Mouse (Mus musculus) lung, postnatal 36 days (tissue): ENCODE results near the gene Llcfc1.

ENCODE experiments used
- DNase-seq: peaks from one replicate; pipeline ENCODE4 v3.0.0; 2022; ENCODE audit warnings: mixed read lengths

Gene Llcfc1

DNA sequence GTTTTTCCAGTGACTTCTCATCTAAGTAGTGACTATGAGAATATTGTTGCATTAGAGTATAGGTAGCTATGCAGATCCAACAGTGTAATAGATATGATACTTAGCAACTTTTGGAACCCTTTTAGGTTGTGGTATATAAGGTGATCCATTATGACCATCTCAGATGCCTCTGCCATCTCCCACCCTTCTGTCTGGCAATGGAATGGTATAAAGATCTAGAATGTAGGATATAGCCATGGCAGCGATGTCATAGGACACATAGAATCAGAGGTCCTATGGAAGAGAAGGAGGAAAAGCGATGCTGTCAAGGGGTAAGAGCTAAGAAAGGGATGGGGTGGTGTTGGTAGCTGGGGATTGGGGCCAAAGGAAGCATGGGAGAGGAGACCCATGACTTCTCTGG, at the start of gene Llcfc1:
Llcfc1 (plus strand) TSS at position 301 of the 400 bp plus-strand sequence.
- DNase-seq: no peak

DNA sequence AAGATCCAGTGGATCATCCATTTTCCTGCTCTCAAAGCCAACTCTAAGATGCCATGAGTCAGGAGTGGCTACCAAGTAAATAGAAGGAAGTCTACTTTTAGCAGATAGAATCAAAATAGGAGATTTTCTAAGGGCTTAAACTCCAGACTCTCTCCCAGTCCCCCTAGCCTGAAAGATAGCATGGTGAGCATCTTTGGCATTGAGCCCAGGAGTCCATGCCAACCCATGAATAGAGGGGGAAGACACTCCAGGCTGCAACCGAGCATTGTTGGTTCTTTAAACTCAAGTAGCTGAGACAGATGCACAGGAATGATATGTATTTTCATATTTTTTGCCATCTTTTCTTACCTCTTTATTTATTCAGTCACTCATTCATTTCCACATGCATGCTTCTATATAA, 49.0 kb upstream of the Llcfc1 start:
- DNase-seq: no peak

DNA sequence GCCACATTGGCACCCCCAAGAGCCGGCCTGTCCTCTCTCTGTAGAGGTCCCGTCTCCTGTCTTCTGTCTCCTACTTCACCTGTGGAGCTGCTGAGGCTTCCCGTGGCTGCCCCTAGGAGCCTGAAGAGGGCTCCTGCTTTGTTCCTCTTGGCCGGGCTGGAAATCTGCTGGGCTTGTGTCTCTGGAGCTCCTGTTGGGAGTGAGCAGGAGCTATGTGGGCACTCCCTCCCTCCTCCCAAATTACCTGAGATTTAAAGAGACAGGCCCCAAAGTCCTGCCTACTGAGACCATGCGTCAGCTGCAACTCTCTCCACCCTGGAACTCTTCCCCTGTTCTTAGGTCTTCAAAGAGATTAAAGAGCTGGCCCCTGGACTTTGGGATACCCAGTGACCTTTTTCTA, 48.1 kb upstream of the Llcfc1 start, which contains the start of gene Trpv6:
Trpv6 (minus strand) TSS at position 228 of the 400 bp plus-strand sequence.
- DNase-seq: peak; percentile 35

DNA sequence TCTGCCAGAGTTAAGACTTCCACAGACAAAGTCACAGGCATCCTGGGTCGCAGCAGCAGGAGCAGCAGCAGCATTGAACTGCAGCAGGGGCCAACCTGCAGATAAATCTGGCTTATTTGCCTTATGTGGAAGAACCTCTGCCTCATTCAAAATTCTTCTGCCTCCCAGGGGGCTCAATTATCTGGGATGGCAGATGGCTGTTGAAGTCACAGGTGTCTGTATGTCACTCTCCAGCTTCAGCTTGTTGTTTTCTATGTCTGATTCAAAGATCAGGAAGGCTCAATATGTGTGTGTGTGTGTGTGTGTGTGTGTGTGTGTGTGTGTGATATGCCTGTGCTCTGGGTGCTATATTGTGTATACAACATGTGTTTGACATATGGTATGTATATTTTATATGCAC, 46.8 kb upstream of the Llcfc1 start:
- DNase-seq: no peak

DNA sequence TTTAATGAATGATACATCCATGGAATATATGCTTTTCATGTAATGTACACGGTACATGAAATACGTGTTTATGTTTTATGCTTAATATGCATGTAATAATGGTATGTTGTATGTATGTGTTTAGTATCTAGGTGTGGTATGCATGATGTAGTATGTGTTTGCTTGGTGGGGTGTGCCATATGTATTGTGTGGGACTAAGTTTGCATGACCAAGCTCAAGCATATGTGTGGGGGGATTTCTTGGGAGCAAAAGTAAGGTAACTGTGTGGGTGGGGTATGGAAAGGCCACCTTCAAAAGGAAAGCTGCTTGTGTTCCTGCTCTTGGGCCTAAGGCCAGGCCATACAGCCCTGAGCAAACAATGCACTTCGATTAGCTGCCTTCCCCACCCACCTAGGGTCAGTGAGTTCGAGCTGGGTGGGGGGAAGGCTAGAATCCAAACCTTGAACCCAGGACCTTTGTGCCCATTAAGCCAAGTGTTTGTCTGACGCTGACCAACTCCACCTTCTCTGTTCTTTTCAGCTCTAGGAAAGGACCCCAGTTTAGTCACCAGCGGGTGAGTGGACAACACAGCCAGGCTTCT, 46.2 kb upstream of the Llcfc1 start:
- no peak for DNase-seq

DNA sequence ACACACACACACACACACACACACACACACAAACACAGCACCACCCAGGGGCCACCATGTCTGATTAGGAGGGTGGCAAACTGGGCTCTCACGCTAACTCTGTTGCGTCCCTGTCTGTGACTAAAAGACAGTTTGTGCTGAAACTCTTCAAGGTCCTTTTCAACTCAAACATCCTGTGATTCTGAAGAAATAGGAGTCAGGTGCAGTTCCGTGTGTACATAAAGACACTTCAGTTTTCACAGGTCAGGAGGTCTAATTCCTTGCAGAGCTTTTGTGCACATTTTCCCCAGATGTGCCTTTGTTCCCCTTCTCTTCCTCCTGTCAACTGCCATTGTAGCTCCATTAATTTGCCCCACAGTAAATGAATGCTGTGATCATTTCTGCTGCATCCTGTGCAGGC, 43.8 kb upstream of the Llcfc1 start:
- peak; percentile 14 for DNase-seq

DNA sequence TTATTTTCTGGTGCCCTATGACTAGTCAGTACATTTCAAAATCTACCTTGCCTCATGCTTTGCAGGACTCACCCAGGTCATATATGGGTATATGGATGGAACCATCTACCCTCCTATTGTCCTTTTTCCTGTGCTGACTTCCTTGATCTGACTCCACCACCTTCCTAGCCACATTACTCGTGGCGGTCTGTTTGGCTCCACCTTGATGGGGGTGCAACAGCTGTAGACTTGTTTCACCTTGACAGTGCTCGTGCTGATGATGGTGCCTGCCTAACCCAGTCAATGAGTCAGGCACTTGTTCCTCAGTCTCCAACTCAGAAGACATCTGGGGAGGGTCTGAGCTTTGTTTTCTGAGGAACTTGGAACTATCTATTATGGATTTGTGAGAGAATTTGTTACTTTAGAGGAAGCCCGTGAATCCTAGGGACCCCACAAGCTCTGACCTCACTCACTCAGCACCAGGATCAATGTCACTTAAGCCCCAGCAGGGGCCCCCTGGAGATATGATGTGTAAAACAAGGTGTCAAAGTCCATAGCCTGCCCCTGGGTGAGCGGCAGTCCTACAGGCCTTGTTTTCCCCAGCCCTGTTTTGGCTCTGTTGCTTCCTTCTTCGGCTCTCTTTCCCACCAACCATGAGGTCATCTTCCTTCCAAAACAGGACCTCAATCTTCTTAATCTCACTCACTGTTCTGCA, 42.9 kb upstream of the Llcfc1 start:
- no peak for DNase-seq

DNA sequence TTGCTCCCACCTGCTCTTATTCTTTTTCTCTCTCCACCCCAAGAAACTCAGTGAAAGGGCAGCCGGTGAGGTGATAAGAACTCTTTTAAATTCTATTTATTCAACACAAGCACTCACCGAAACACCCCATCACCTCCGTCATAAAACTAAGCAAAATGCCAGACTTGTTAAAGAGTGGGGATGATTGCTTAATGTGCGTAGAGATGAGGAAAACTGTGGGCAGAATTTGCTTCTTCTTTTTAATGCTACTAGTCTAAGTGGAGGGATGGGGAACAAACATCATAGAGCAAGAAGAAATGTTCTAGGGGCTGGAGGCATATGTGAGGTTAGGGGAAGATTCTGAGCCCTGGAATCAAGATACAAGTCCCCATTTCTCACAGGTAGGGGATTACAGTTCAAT, 41.5 kb upstream of the Llcfc1 start:
- DNase-seq: no peak

DNA sequence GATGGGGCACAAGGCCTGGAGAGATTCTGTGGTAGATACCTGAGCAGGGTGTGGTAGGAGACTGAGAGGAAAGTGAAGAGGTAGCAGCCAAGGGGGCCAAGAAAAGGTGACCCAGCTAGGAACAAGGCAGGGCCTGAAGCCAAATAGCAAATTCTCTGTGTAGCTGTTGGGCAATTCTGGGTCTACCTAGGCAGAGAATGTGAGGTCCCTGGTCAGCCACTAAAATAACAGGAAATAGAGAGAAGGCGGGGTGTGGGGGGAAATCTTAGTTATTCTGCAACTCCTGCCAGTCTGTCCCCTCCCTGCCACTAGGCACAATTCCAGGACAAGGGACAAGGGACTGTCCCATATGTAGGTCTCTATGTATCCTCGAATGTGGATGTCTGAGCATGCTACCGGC, 41.0 kb upstream of the Llcfc1 start:
- DNase-seq: peak; percentile 78

DNA sequence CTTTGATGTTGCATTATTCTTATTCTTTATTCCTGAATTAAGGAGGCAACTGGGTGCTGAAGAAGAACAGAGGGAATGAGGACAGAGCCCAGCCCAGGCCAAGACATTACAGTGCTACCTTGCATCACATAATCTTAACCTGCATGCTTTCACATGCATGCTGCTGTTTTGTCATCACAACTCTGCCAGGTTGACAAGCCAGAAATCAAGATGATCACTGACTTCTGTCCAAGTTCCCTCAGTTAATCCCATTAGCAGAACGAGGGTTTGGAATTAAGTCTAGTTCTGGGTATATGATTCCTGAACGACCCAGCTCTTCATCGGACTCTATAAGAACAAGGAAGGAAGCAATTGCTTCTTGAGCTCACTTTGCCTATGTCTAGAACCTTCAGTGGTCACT, 38.0 kb upstream of the Llcfc1 start:
- DNase-seq: no peak

DNA sequence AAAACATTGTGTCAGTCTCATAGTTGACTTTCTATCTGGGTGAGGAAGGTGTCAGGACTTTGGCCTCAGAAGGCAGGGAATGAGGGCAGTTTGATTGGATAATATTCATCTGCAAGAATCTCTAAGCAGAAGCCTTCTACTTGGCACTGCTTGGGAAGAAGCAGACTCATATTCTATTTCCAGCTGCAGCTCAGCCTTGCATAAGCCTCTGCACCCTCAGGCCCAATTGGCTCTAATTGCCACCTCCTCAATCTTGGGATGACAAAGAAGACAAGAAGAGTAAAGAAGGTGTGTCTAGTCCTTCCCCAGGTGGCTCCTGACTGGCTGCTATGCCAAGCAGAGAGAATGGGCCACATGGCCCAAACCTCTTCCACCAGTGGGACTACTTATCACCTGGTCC, 37.6 kb upstream of the Llcfc1 start:
- no peak for DNase-seq

DNA sequence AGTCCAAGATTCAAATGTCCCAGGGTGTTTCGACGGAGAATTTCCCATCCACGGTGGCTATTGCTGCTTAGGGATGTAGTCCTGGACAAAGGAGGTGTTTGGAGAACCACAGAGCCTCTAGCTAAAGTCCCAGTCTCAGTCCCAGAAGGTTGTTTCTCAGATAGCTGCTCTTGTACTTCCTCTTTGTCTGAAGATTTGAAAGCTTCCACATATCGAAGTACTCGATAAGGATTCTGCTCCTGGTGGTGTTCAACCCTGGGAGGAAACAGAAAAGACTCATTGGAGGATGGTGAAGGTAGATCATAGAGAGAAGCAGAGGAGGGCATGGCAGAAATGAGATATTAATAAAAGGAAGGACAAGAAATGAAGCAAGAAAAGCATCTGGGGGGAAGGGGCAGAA, 31.1 kb upstream of the Llcfc1 start:
- no peak for DNase-seq

DNA sequence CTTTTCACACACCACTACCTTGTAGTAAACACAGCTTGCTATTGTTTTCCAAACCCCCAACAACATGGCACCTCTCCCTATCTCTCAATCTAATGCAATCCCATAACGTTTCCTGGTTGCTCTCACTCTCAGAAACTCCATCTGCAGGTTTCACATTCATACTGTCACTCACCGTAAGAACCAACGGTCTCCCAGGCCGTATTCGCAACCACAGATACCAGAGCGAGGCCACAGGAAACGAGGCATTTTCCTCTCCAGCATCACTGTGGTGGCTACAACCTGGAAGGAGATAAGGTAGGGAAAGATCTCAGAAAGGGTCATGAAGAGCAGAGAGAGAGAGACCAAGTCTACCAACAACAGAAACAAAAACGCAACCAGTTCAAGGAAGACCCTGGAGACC, 29.6 kb upstream of the Llcfc1 start:
- DNase-seq: no peak

DNA sequence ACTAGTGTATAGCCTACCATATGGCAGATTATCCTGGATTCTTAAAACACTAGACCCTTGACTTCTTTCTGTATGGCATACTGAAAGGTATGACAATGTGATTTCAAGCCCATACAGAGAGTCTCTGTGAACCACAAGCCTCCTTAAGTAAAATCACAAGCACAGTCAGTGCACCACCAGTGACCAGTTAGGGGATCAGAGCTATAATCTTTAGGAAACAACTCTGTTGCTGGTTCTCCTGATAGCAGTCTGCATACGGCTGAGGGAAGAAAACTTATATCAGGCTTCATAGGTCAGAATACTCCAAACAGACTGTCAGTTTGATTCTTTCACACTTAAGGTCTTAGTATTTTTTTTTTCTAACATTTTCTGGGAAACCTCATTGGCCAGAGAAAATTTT, 25.7 kb upstream of the Llcfc1 start:
- DNase-seq: no peak

DNA sequence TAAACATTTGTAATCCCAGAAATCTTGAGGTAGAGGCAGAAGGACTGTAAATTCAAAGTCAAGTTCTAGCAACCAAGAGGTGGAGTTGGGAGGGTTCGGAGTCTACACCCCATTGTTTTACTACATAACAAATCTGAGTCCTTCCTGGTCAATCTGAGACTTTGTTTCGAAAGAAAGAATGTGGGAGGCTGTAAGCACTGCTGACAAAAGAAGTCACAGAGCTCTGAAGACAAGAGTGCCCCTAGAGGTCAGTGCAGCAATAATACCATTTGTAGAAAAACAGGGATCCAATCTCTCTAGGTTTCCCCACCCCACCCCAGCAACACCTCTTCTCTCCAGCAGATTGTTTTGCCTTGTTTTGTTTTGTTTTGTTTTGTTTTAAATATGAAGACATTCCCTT, 21.9 kb upstream of the Llcfc1 start:
- peak; percentile 53 for DNase-seq

DNA sequence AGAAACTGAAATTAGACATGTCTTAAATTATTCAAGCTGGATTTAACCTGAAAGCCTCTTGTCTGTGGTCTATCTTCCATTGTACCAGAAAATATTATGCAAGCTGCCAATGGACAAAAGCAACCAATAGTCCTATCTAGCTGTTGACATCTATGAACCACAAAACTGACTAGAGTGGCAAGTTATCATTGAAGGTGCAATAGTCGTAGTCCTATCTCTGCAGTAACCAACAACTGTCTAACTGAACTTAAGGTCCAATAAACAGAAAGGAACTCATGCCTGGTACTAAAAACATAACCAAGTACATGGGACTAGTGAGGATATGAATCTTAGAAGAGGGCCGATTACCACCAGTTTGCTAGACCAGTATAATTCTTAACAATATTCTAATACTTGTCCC, 7.7 kb upstream of the Llcfc1 start:
- no peak for DNase-seq

DNA sequence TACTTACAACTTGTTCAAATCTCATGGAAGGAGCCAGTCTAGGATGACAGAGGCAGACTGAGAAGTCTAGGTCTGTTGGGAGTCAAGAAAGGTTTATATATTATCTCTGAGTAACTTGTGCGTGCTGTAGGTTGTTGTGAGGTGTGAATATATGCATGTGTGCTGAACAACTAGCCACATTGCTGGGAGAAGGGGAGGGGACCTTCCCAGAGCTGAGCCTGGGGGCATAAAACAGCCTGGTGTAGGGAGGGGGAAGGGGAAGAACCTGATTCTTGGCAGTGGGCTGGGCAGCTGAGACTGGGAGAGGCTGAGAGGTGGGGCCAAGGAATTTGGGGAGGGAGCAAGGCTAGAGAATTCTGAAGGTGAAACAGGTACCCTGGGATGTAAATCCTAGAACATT, 3.6 kb upstream of the Llcfc1 start, which contains the start of gene Trpv5:
Trpv5 (minus strand) TSS at position 101 of the 400 bp plus-strand sequence.
- DNase-seq: no peak

DNA sequence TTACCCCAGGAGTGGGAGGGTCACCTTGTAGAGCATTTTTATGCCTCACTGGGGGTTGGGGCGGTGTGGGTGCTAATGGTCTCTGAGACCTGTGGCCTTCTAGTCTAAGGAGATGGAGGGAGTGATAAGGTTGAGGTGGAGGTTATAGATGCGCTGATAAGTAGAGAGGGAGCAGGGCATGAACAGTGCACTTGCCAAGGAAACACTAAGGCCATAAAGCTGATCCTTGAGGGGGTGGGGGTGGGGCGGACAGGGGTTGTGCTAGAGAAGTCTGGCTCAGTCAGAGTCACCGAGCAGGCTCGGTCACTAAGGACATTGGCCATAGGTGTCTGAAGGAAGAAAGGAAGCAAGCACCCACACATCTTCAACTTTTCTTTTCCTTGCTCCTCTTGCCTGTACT, 2.6 kb upstream of the Llcfc1 start:
- DNase-seq: no peak

DNA sequence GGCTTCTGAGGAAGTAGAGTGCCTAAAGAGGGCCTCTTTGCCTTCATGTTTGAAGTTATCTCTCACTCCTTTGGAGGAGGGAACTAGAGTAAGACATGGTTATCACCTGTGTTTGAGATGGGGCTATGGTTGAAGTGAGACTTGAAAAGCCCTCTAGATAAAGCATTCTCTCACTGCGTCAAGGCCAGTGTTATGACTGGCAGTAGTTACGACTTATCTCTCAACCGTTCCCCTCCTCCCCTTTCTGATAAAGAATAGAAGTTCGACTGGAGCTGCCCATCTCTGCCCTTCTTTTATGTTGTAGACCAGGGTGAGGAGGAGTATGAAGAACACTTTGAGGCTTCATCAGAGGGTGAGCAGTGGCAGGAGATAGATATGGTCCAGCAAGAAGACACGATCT, 680 bp downstream of the Llcfc1 start:
- DNase-seq: no peak

DNA sequence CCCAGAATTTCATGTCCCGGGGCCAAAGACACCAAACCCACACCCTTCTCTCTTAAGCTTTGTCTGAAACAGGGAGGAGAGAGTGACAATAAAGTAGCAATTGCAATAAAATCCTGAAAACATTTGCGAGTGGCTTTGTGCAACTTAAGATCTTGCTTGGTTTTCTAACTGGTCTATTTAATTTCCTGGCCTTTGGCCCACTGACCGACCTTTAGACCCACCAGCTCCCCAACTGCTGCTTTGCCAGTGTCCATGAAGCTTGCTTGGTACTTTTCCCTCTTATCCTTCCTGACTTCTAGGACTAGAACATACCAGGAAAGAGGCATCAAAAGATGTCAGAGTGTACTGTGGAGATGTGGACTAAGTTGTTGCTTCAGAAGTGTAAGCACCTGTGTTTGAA, 1.4 kb downstream of the Llcfc1 start:
- DNase-seq: no peak

DNA sequence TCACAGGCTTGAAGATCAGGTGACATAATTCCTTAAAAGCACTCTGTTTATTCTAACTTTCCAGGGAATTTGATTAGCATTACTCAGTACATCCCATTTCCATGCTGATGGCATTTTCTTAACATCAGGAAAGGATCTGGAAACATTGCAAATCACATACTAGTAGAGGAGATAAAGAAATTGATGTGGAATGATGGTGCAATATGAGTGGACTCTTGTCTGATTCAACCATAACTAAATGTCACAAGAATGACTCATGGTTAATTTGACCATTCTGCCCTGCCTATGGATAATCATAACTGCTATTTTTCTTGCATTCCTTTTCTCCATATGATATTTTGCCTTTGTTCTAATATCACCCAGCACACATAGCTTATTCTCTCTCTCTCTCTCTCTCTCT, 8.0 kb downstream of the Llcfc1 start:
- DNase-seq: no peak

DNA sequence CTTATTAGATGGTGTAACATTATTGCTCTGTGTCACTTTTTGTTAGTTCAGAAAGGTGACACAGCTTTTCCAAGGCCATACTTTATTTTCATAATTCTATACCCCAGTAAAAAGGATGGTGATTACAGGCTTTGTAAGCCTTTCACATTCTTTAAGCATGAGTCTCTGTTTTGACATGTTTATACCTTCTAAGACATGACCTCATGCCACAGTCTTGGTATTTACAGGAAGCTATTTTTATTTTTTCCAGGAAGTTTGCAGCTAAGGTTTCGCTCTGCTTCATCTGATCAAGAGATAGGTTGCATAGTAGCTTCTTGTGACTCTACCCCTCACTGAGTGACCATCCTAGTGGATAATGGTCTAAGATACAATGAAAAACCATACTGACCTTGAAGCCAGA, 10.2 kb downstream of the Llcfc1 start:
- DNase-seq: no peak

DNA sequence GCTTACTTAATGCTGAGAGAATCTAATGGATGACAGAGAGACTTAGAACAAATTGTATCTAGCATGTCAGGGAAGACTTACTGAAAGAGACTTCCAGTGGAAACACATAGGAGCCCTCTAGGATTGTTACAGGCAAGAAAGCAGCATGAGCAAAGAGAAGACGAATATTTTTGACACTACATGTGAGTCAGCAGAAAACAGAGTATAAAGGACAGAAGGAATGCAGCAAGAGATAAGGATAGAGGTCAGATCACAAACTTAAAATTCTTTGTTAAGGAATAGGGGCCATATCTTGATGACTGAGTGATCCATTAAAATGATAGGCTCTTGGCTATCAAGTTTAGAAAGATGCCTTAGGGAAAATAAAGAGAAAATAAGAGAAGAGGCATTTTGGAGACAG, 17.0 kb downstream of the Llcfc1 start:
- no peak for DNase-seq

DNA sequence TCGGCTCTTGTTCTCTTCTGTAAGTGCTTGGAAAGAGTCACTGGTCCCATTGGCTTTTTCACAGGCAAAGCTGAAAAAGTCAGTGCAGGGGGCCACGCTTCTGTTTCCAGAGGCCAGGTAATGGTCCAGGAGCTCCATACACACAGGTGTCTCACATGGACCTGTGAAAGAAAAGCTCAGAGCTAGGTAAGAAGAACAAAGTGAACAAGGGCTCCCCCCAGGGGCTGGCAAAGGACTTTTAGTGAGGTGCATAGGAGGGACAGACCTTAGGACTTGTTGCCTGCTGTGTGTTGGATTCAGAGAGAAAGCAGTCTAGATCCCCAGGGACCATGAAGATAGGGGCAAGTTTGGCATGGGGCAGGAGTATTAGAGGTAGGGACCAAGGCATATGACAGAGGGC, 18.7 kb downstream of the Llcfc1 start:
- DNase-seq: peak; percentile 11

DNA sequence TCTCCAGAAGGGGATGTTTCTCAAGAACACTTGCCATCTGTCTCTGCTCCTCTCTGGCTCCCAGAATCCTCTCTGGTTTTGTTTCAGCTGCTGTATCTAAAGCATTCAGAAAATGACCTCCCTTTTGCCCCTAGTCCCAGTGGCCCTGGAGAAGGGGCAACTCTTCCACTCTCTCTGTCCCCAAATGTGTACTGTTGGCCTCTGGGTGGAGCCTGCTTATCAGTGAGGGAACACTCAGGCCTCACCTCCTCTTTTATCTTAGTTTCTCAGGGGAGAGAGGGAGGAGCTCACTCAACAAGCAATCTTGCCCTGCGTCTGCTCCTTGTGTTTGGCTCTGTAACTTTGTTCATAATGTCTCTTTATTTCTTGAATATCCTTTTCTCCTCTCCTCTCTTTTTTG, 19.9 kb downstream of the Llcfc1 start, which contains the start of gene Kel:
Kel (minus strand) TSS at position 217 of the 400 bp plus-strand sequence.
- DNase-seq: no peak
